Mouse (Mus musculus): Measurements from ENCODE around the gene Ddx24. TPM values are rescaled to one million over a fixed set of nuclear protein-coding genes. Genes with fewer than 3 reads are reported as not detected.

Gene Ddx24
- polyA plus RNA-seq, 1 experiment from 2014 or later, result 91.4 TPM

Other genes starting within 250 kb of the Ddx24 start
- 3.4 and 3.5 TPM in 2 replicates for gene Prima1, start 183.7 kb downstream of the Ddx24 start, polyA plus RNA-seq (2014; fragmentation: Nextera tagmentation; extraction: Ambion mirVana)
- not detected in 2 replicates for gene Fam181a, start 114.9 kb downstream of the Ddx24 start, polyA plus RNA-seq (2014; fragmentation: Nextera tagmentation; extraction: Ambion mirVana)
- 22.0 and 22.3 TPM in 2 replicates for gene Asb2, start 69.8 kb downstream of the Ddx24 start, polyA plus RNA-seq (2014; fragmentation: Nextera tagmentation; extraction: Ambion mirVana)
- gene Otub2, start 37.1 kb downstream of the Ddx24 start, polyA plus RNA-seq (2014; fragmentation: Nextera tagmentation; extraction: Ambion mirVana), result 6.5 and 7.2 TPM in 2 replicates
- gene 9330161L09Rik, start 18.0 kb downstream of the Ddx24 start, polyA plus RNA-seq (2014; fragmentation: Nextera tagmentation; extraction: Ambion mirVana), result 0.25 and 0.87 TPM in 2 replicates
- gene Ifi27, start 8.4 kb upstream of the Ddx24 start, polyA plus RNA-seq (2014; fragmentation: Nextera tagmentation; extraction: Ambion mirVana), result 46.6 and 55.7 TPM in 2 replicates
- gene Ifi27l2a, start 17.9 kb upstream of the Ddx24 start, polyA plus RNA-seq (2014; fragmentation: Nextera tagmentation; extraction: Ambion mirVana), result 16.9 and 17.1 TPM in 2 replicates
- 1.3 and 2.0 TPM in 2 replicates for gene Ifi27l2b, start 31.4 kb upstream of the Ddx24 start, polyA plus RNA-seq (2014; fragmentation: Nextera tagmentation; extraction: Ambion mirVana)
- gene Ppp4r4, start 106.5 kb upstream of the Ddx24 start, polyA plus RNA-seq (2014; fragmentation: Nextera tagmentation; extraction: Ambion mirVana), result 1.9 TPM in 2 replicates
- gene Serpina10, start 205.6 kb upstream of the Ddx24 start, polyA plus RNA-seq (2014; fragmentation: Nextera tagmentation; extraction: Ambion mirVana), result 0.12 and 0.18 TPM in 2 replicates
- gene Serpina6, start 231.4 kb upstream of the Ddx24 start, polyA plus RNA-seq (2014; fragmentation: Nextera tagmentation; extraction: Ambion mirVana), result 2.0 and 35.1 TPM in 2 replicates

Data from stomach, embryonic 14.5 days (tissue).